Mouse (Mus musculus): Measurements from ENCODE around the gene Cinp. TPM values are rescaled to one million over a fixed set of nuclear protein-coding genes. Genes with fewer than 3 reads are reported as not detected.

Gene Cinp
- 19.9 and 28.4 TPM in 2 replicates for polyA plus RNA-seq (2012; rRNA removed)

GRCm38 (mm10) chr12:110889036-110890020, at the start of gene Cinp, which contains the start of gene Tecpr2:
Gene Cinp (minus strand): TSS chr12:110889145.
Gene Tecpr2 (plus strand): TSS chr12:110889264.

GRCm38 (mm10) chr12:110850010-110850928, 38.7 kb downstream of the Cinp start, which contains the start of gene Zfp839:
Gene Zfp839 (plus strand): TSS chr12:110850253.

GRCm38 (mm10) chr12:110840348-110841198, 48.4 kb downstream of the Cinp start, which contains the start of gene Mok:
Gene Mok (minus strand): TSS chr12:110840939.

Other genes starting within 250 kb of the Cinp start
- not detected in 2 replicates for gene 1700001K19Rik, start 206.5 kb downstream of the Cinp start, polyA plus RNA-seq (2012; rRNA removed)
- gene Hsp90aa1, start 186.4 kb downstream of the Cinp start, polyA plus RNA-seq (2012; rRNA removed) = 8.7 and 10.8 TPM in 2 replicates
- 8.9 and 15.3 TPM in 2 replicates for gene Wdr20, start 151.2 kb downstream of the Cinp start, polyA plus RNA-seq (2012; rRNA removed)
- 0.14 and 0.34 TPM in 2 replicates for gene Mok, start 48.2 kb downstream of the Cinp start, polyA plus RNA-seq (2012; rRNA removed)
- gene Zfp839, start 38.9 kb downstream of the Cinp start, polyA plus RNA-seq (2012; rRNA removed) = 1.7 and 2.2 TPM in 2 replicates
- gene Tecpr2, start 119 bp upstream of the Cinp start, polyA plus RNA-seq (2012; rRNA removed) = 2.2 and 2.9 TPM in 2 replicates
- 62.6 and 124 TPM in 2 replicates for gene Ankrd9, start 89.9 kb upstream of the Cinp start, polyA plus RNA-seq (2012; rRNA removed)
- gene Rcor1, start 150.2 kb upstream of the Cinp start, polyA plus RNA-seq (2012; rRNA removed) = 3.1 and 4.7 TPM in 2 replicates